Mouse (Mus musculus) neural tube, embryonic 14.5 days (tissue): ENCODE measurements at regions not wholly inside any gene's neighbourhood (a gene's known extent, or its start where the extent isn't known, plus 50 kb on each side); places are given as distances from the start of the nearest gene placed in this dataset.
A peak's percentile ranks its signal among the peaks of the same experiment; 100 is the strongest.

Source experiments
- ATAC-seq: fragments of 200-750 bp; cut with Nextera tagmentation; 2 replicates; pipeline ENCODE4 v1.8.0; 2017; ENCODE audit warnings: low read depth, mild to moderate bottlenecking, moderate TSS enrichment, moderate library complexity
- H3K27ac ChIP-seq: fragments of 300-500 bp; sonication (generic); 2 replicates; pipeline ENCODE4 v1.5.1; 2014; ENCODE audit warnings: low read depth, mild to moderate bottlenecking, control low read depth, low read length, moderate library complexity, mixed read lengths
- H3K27me3 ChIP-seq: fragments of 300-500 bp; sonication (generic); 2 replicates; pipeline ENCODE4 v1.6.1; 2014; ENCODE audit warnings: low read length; ENCODE audit not compliant: control insufficient read depth, insufficient read depth
- H3K36me3 ChIP-seq: fragments of 300-500 bp; sonication (generic); 2 replicates; pipeline ENCODE4 v1.6.1; 2014; ENCODE audit warnings: low read length, mixed read lengths; ENCODE audit not compliant: control insufficient read depth, insufficient read depth
- H3K4me1 ChIP-seq: fragments of 300-500 bp; sonication (generic); 2 replicates; pipeline ENCODE4 v1.6.1; 2014; ENCODE audit warnings: low read length; ENCODE audit not compliant: control insufficient read depth, insufficient read depth
- H3K4me2 ChIP-seq: fragments of 300-500 bp; sonication (generic); 2 replicates; pipeline ENCODE4 v1.6.1; 2014; ENCODE audit warnings: mild to moderate bottlenecking, low read depth, low read length, control low read depth
- H3K4me3 ChIP-seq: fragments of 300-500 bp; sonication (generic); 2 replicates; pipeline ENCODE4 v1.5.1; 2014; ENCODE audit warnings: low read depth, low read length, control low read depth, mixed read lengths
- H3K9ac ChIP-seq: fragments of 300-500 bp; sonication (generic); replicated peaks from 2 replicates; pipeline ENCODE4 v1.6.1; 2014; ENCODE audit warnings: low read depth, mild to moderate bottlenecking, control low read depth, low read length, mixed read lengths
- H3K9me3 ChIP-seq: fragments of 300-500 bp; sonication (generic); 2 replicates; pipeline ENCODE4 v1.6.1; 2016; ENCODE audit warnings: low read length; ENCODE audit not compliant: control insufficient read depth
- WGBS: fragments of 180-500 bp; shearing (Covaris S2); extraction: QIAGEN DNeasy Blood & Tissue Kit; methylation state at CpG from one replicate; pipeline ENCODE4 v1.1.7; 2014; 5-methylcytosine and 5-hydroxymethylcytosine counted together

DNA sequence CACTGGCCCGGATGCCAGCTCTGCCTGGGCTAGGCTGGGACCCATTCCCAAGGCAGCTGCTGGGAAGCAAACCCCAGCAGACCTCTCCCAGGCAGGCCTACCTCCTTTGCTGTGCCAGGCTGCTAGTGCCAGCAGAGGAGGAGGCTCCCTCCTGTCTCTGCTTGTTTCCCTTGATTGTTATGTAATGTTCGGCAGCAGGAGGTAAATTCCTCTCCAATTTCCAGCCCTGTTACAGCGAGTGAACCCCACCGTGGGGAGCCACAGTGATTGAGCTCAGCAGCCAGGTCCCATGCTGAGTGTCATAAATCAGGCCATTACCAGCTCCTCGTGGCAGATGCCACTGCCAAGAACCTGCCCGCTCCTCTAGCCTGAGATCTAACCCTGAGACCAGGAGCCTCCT, 274.6 kb downstream of the Dhx35 start:
- H3K36me3 ChIP-seq = no peaks in the 10 kb centered on the region
- H3K9ac ChIP-seq = no peak overlapping the region
- WGBS = 4% methylated on average over 6 of the region's 6 CpGs
- H3K4me2 ChIP-seq = no peak overlapping the region
- no peak overlapping the region for H3K27ac ChIP-seq
- no peaks in the 10 kb centered on the region for H3K4me1 ChIP-seq
- peaks cover 42% of the 10 kb centered on the region for H3K27me3 ChIP-seq
- peak; percentile 82; the same call in 1 of the 2 replicates for ATAC-seq
- no peak overlapping the region for H3K4me3 ChIP-seq
- no peaks in the 10 kb centered on the region for H3K9me3 ChIP-seq

GRCm38 (mm10) chr2:159072997-159073690, 278.5 kb downstream of the Dhx35 start:
- H3K27me3 ChIP-seq = peaks cover 50% of the 10 kb centered on the region
- ATAC-seq = no peak
- H3K27ac ChIP-seq = no peak overlapping the region
- no peak overlapping the region for H3K4me3 ChIP-seq
- no peaks in the 10 kb centered on the region for H3K4me1 ChIP-seq
- no peak overlapping the region for H3K4me2 ChIP-seq
- 88% methylated on average over 7 of the region's 7 CpGs for WGBS
- no peak overlapping the region for H3K9ac ChIP-seq
- no peaks in the 10 kb centered on the region for H3K9me3 ChIP-seq
- no peaks in the 10 kb centered on the region for H3K36me3 ChIP-seq

- WGBS = 84% methylated on average over 7 of the region's 7 CpGs
- H3K4me1 ChIP-seq = no peaks in the 10 kb centered on the region
- H3K9me3 ChIP-seq = no peaks in the 10 kb centered on the region
- no peak overlapping the region for H3K4me2 ChIP-seq
- H3K27me3 ChIP-seq = peaks cover 18% of the 10 kb centered on the region
- no peak overlapping the region for H3K27ac ChIP-seq
- no peak for ATAC-seq
- H3K9ac ChIP-seq = no peak overlapping the region
- no peak overlapping the region for H3K4me3 ChIP-seq
- no peaks in the 10 kb centered on the region for H3K36me3 ChIP-seq
Measured at GRCm38 (mm10) chr2:159079836-159080235, 285.2 kb downstream of the Dhx35 start.

- ATAC-seq = no peak
- Histone ChIP-seq H3K4me2 (no peak overlapping the region), H3K27ac (no peak overlapping the region), H3K4me1 (no peaks in the 10 kb centered on the region), H3K4me3 (no peak overlapping the region), H3K9me3 (no peaks in the 10 kb centered on the region), H3K9ac (no peak overlapping the region), H3K27me3 (peaks cover 12% of the 10 kb centered on the region), H3K36me3 (no peaks in the 10 kb centered on the region)
- WGBS = 50% methylated on average over 19 of the region's 19 CpGs
Measured at GRCm38 (mm10) chr2:159080784-159081544, 286.4 kb downstream of the Dhx35 start.

DNA sequence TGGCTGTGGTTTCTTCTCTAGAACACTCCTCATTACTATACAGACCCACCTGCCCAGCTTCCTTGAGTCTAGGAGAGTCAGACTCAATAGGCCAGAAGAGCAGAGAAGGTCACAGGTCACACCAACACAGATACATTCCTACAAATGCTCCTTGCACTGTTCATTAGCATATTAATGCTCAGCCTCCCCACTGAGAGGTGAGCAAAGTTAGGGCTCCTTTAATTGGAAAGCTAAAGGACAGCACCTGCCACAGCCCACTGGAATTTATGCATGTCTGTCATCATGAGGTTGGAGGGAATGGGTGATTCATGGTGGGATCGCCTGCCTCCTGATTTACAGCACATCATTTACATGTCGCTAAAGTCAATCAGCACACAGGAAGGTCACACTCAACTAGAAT, 292.2 kb downstream of the Dhx35 start:
- no peak for ATAC-seq
- 63% methylated on average over 2 of the region's 2 CpGs for WGBS

GRCm38 (mm10) chr2:159088196-159088595, 293.6 kb downstream of the Dhx35 start:
- no peaks in the 10 kb centered on the region for H3K4me1 ChIP-seq
- H3K36me3 ChIP-seq = no peaks in the 10 kb centered on the region
- no peak overlapping the region for H3K4me2 ChIP-seq
- ATAC-seq = no peak
- H3K9me3 ChIP-seq = no peaks in the 10 kb centered on the region
- H3K4me3 ChIP-seq = no peak overlapping the region
- WGBS = 92% methylated on average over 4 of the region's 4 CpGs
- H3K9ac ChIP-seq = no peak overlapping the region
- no peak overlapping the region for H3K27ac ChIP-seq
- no peaks in the 10 kb centered on the region for H3K27me3 ChIP-seq

More for the DNA sequence above, 292.2 kb downstream of the Dhx35 start:
- no peaks in the 10 kb centered on the region for H3K36me3 ChIP-seq
- H3K9me3 ChIP-seq = no peaks in the 10 kb centered on the region
- no peak overlapping the region for H3K4me2 ChIP-seq
- no peak overlapping the region for H3K27ac ChIP-seq
- H3K4me3 ChIP-seq = no peak overlapping the region
- no peaks in the 10 kb centered on the region for H3K4me1 ChIP-seq
- no peaks in the 10 kb centered on the region for H3K27me3 ChIP-seq
- no peak overlapping the region for H3K9ac ChIP-seq

GRCm38 (mm10) chr2:159096667-159097066, 302.1 kb downstream of the Dhx35 start:
- WGBS = 36% methylated on average over 2 of the region's 2 CpGs
- Histone ChIP-seq H3K36me3 (no peaks in the 10 kb centered on the region), H3K9ac (no peak overlapping the region), H3K4me3 (no peak overlapping the region), H3K4me2 (no peak overlapping the region), H3K27ac (no peak overlapping the region), H3K27me3 (no peaks in the 10 kb centered on the region), H3K9me3 (no peaks in the 10 kb centered on the region), H3K4me1 (no peaks in the 10 kb centered on the region)
- ATAC-seq = no peak

GRCm38 (mm10) chr2:159134042-159134441, 339.4 kb downstream of the Dhx35 start:
- Histone ChIP-seq H3K36me3 (no peaks in the 10 kb centered on the region), H3K9ac (no peak overlapping the region), H3K27me3 (no peaks in the 10 kb centered on the region), H3K4me3 (no peak overlapping the region), H3K27ac (no peak overlapping the region), H3K4me1 (no peaks in the 10 kb centered on the region), H3K4me2 (no peak overlapping the region), H3K9me3 (no peaks in the 10 kb centered on the region)
- WGBS = 83% methylated on average over 6 of the region's 6 CpGs
- no peak for ATAC-seq

DNA sequence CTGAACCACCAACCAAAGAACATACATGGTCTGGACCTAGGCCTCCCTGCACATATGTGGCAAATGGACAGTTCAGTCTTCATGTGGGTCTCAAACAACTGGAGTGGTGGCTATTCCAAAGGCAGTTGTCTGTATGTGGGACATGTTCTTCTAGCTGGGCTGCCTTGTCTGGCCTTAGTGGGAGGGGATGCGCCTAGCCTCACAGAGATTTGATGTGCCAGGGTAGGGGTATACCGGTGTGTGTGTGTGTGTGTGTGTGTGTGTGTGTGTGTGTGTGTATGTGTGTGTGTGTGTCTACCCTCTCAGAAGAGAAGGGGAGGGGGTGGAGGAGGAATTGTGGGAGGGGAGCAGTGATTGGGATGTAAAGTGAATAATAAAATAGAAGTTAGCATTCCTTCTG, 344.0 kb downstream of the Dhx35 start:
- no peak overlapping the region for H3K4me2 ChIP-seq
- H3K27ac ChIP-seq = no peak overlapping the region
- WGBS = 94% methylated on average over 2 of the region's 2 CpGs
- no peak overlapping the region for H3K9ac ChIP-seq
- no peaks in the 10 kb centered on the region for H3K36me3 ChIP-seq
- no peaks in the 10 kb centered on the region for H3K27me3 ChIP-seq
- ATAC-seq = no peak
- H3K9me3 ChIP-seq = no peaks in the 10 kb centered on the region
- no peaks in the 10 kb centered on the region for H3K4me1 ChIP-seq
- no peak overlapping the region for H3K4me3 ChIP-seq
